Mouse (Mus musculus) heart, embryonic 11.5 days (tissue): ENCODE measurements around the gene Dnase2a. TPM values are rescaled to one million over a fixed set of nuclear protein-coding genes. Genes with fewer than 3 reads are reported as not detected.

Experiments
- ATAC-seq: fragments of 200-750 bp; cut with Nextera tagmentation; replicated peaks from 2 replicates; pipeline ENCODE4 v1.8.0; 2017; ENCODE audit warnings: moderate library complexity; ENCODE audit not compliant: insufficient number of reproducible peaks, low FRiP score, low TSS enrichment
- H3K27ac ChIP-seq: fragments of 300-500 bp; sonication (generic); 2 replicates; pipeline ENCODE4 v1.5.1; 2014; ENCODE audit warnings: mild to moderate bottlenecking, low read depth, low read length
- H3K27me3 ChIP-seq: fragments of 300-500 bp; sonication (generic); 2 replicates; pipeline ENCODE4 v1.6.1; 2014; ENCODE audit warnings: mild to moderate bottlenecking, low read length, mixed read lengths; ENCODE audit not compliant: control insufficient read depth, insufficient read depth
- H3K36me3 ChIP-seq: fragments of 300-500 bp; sonication (generic); 2 replicates; pipeline ENCODE4 v1.6.1; 2014; ENCODE audit warnings: mild to moderate bottlenecking, low read length, moderate library complexity, mixed read lengths; ENCODE audit not compliant: control insufficient read depth, insufficient read depth
- H3K4me1 ChIP-seq: fragments of 300-500 bp; sonication (generic); 2 replicates; pipeline ENCODE4 v1.6.1; 2014; ENCODE audit warnings: low read length; ENCODE audit not compliant: control insufficient read depth, insufficient read depth
- H3K4me2 ChIP-seq: fragments of 300-500 bp; sonication (generic); 2 replicates; pipeline ENCODE4 v1.6.1; 2014; ENCODE audit warnings: mild to moderate bottlenecking, moderate library complexity
- H3K4me3 ChIP-seq: fragments of 300-500 bp; sonication (generic); 2 replicates; pipeline ENCODE4 v1.5.1; 2014; ENCODE audit warnings: low read depth, low read length
- H3K9ac ChIP-seq: fragments of 300-500 bp; sonication (generic); 2 replicates; pipeline ENCODE4 v1.6.1; 2014; ENCODE audit warnings: mild to moderate bottlenecking, low read depth, low read length, moderate library complexity
- H3K9me3 ChIP-seq: fragments of 300-500 bp; sonication (generic); replicated peaks from 2 replicates; pipeline ENCODE4 v1.6.1; 2016; ENCODE audit warnings: low read length; ENCODE audit not compliant: control insufficient read depth
- WGBS: fragments of 180-500 bp; shearing (Covaris S2); extraction: QIAGEN DNeasy Blood & Tissue Kit; methylation state at CpG from one replicate; pipeline ENCODE4 v1.1.7; 2014; ENCODE audit not compliant: insufficient replicate concordance; 5-methylcytosine and 5-hydroxymethylcytosine counted together
- polyA plus RNA-seq: library from polyadenylated mRNA; unstranded; fragments of >200 nt; fragmentation: Nextera tagmentation; extraction: Ambion mirVana; gene quantifications from 2 replicates; pipeline ENCODE4 v1.2.1, GENCODE M21; 2014

Gene Dnase2a
- polyA plus RNA-seq, 1 experiment from 2014 or later: 4.3 TPM

GRCm38 (mm10) chr8:84884728-84885127 lies 23.6 kb upstream of the Dnase2a start:
- H3K4me3 ChIP-seq: no peak overlapping the region

GRCm38 (mm10) chr8:84888280-84888679 lies 20.1 kb upstream of the Dnase2a start:
- H3K27me3 ChIP-seq: no peaks in the 10 kb centered on the region
- no peak for ATAC-seq
- H3K36me3 ChIP-seq: peaks cover 4% of the 10 kb centered on the region; the same call in 1 of the 2 replicates

More at GRCm38 (mm10) chr8:84884728-84885127, 23.6 kb upstream of the Dnase2a start:
- Histone ChIP-seq H3K27me3 (no peaks in the 10 kb centered on the region), H3K36me3 (peaks cover 4% of the 10 kb centered on the region; the same call in 1 of the 2 replicates), H3K9me3 (no peaks in the 10 kb centered on the region), H3K27ac (no peak overlapping the region), H3K4me1 (no peaks in the 10 kb centered on the region), H3K9ac (no peak overlapping the region), H3K4me2 (no peak overlapping the region)
- WGBS: 81% methylated on average over 4 of the region's 4 CpGs
- no peak for ATAC-seq

GRCm38 (mm10) chr8:84889141-84889540 lies 19.2 kb upstream of the Dnase2a start:
- H3K36me3 ChIP-seq: peaks cover 4% of the 10 kb centered on the region; the same call in 1 of the 2 replicates
- WGBS: 96% methylated on average over 1 of the region's 1 CpGs

More at GRCm38 (mm10) chr8:84888280-84888679, 20.1 kb upstream of the Dnase2a start:
- H3K27ac ChIP-seq: no peak overlapping the region
- H3K4me1 ChIP-seq: peaks cover 4% of the 10 kb centered on the region
- no peak overlapping the region for H3K4me3 ChIP-seq
- WGBS: 91% methylated on average over 3 of the region's 3 CpGs
- H3K4me2 ChIP-seq: no peak overlapping the region
- H3K9me3 ChIP-seq: no peaks in the 10 kb centered on the region
- H3K9ac ChIP-seq: no peak overlapping the region

GRCm38 (mm10) chr8:84892993-84893708 lies 15.2 kb upstream of the Dnase2a start:
- Histone ChIP-seq H3K9ac (peak overlapping the region; percentile 72), H3K4me3 (peak overlapping the region; percentile 62), H3K4me1 (peaks cover 4% of the 10 kb centered on the region), H3K27ac (no peak overlapping the region), H3K4me2 (peak overlapping the region; percentile 66), H3K9me3 (no peaks in the 10 kb centered on the region), H3K36me3 (peaks cover 4% of the 10 kb centered on the region; the same call in 1 of the 2 replicates), H3K27me3 (no peaks in the 10 kb centered on the region)
- ATAC-seq: peak; percentile 43
- 11% methylated on average over 31 of the region's 31 CpGs for WGBS

More at GRCm38 (mm10) chr8:84889141-84889540, 19.2 kb upstream of the Dnase2a start:
- Histone ChIP-seq H3K4me3 (no peak overlapping the region), H3K27me3 (no peaks in the 10 kb centered on the region), H3K4me2 (no peak overlapping the region), H3K9ac (no peak overlapping the region), H3K9me3 (no peaks in the 10 kb centered on the region), H3K27ac (no peak overlapping the region), H3K4me1 (peaks cover 4% of the 10 kb centered on the region)
- ATAC-seq: no peak

- peaks cover 4% of the 10 kb centered on the region for H3K4me1 ChIP-seq
- no peaks in the 10 kb centered on the region; the same call in 1 of the 2 replicates for H3K36me3 ChIP-seq
- H3K4me2 ChIP-seq: peak within 1 kb of the TSS; percentile 66
- H3K9ac ChIP-seq: peak within 1 kb of the TSS; percentile 72
- peak within 1 kb of the TSS; percentile 62 for H3K4me3 ChIP-seq
- H3K9me3 ChIP-seq: no peaks in the 10 kb centered on the region
- 0% methylated on average over 11 of the region's 11 CpGs for WGBS
- H3K27ac ChIP-seq: no peak within 1 kb of the TSS
- ATAC-seq: peak; percentile 95
- H3K27me3 ChIP-seq: no peaks in the 10 kb centered on the region
Measured at GRCm38 (mm10) chr8:84893709-84894134, 14.6 kb upstream of the Dnase2a start, which contains the start of gene Gcdh. Gene Gcdh, minus strand, starts transcription at chr8:84893921.

- H3K4me1 ChIP-seq: peaks cover 4% of the 10 kb centered on the region
- WGBS: 89% methylated on average over 5 of the region's 5 CpGs
- H3K27me3 ChIP-seq: 0 out of 2 replicates have a peak, but pooled peaks cover 2% of the 10 kb centered on the region
- no peak for ATAC-seq
- no peaks in the 10 kb centered on the region for H3K36me3 ChIP-seq
- H3K4me3 ChIP-seq: no peak overlapping the region
- H3K9me3 ChIP-seq: no peaks in the 10 kb centered on the region
- no peak overlapping the region for H3K9ac ChIP-seq
- H3K4me2 ChIP-seq: no peak overlapping the region
- no peak overlapping the region for H3K27ac ChIP-seq
Measured at GRCm38 (mm10) chr8:84895963-84896362, 12.4 kb upstream of the Dnase2a start.

GRCm38 (mm10) chr8:84901071-84901470 lies 7.3 kb upstream of the Dnase2a start:
- peak overlapping the region; percentile 77; the same call in 1 of the 2 replicates for H3K4me3 ChIP-seq
- 14% methylated on average over 4 of the region's 4 CpGs for WGBS
- peak overlapping the region; percentile 90 for H3K27ac ChIP-seq
- H3K4me2 ChIP-seq: peak overlapping the region; percentile 99
- H3K4me1 ChIP-seq: peaks cover 9% of the 10 kb centered on the region
- H3K9ac ChIP-seq: peak overlapping the region; percentile 10; the same call in 1 of the 2 replicates
- no peaks in the 10 kb centered on the region for H3K9me3 ChIP-seq
- ATAC-seq: peak; percentile 63
- H3K36me3 ChIP-seq: no peaks in the 10 kb centered on the region
- H3K27me3 ChIP-seq: peaks cover 11% of the 10 kb centered on the region

GRCm38 (mm10) chr8:84901752-84902151 lies 6.6 kb upstream of the Dnase2a start, which contains the start of gene Klf1:
Gene Klf1, plus strand, starts transcription at chr8:84901928.
- H3K27ac ChIP-seq: peak within 1 kb of the TSS; percentile 90

More at GRCm38 (mm10) chr8:84901752-84902151, 6.6 kb upstream of the Dnase2a start, which contains the start of gene Klf1:
- Histone ChIP-seq H3K4me2 (peak within 1 kb of the TSS; percentile 99), H3K4me1 (peaks cover 9% of the 10 kb centered on the region), H3K4me3 (peak within 1 kb of the TSS; percentile 77), H3K36me3 (no peaks in the 10 kb centered on the region), H3K9me3 (no peaks in the 10 kb centered on the region), H3K27me3 (peaks cover 11% of the 10 kb centered on the region), H3K9ac (peak within 1 kb of the TSS; percentile 88)
- peak; percentile 59 for ATAC-seq
- 51% methylated on average over 3 of the region's 3 CpGs for WGBS
